Mouse (Mus musculus) neural tube, postnatal 0 days (tissue): Measurements from ENCODE around the gene Wnt10b. TPM values are rescaled to one million over a fixed set of nuclear protein-coding genes. Genes with fewer than 3 reads are reported as not detected.

Experiments used
- polyA plus RNA-seq: library from polyadenylated mRNA; unstranded; fragments of >200 nt; fragmentation: Nextera tagmentation; extraction: Ambion mirVana; gene quantifications from 2 replicates; pipeline ENCODE4 v1.2.1, GENCODE M21; 2015

Gene Wnt10b
- 0.06 TPM in 1 of 2 replicates, not detected in the other for polyA plus RNA-seq

DNA sequence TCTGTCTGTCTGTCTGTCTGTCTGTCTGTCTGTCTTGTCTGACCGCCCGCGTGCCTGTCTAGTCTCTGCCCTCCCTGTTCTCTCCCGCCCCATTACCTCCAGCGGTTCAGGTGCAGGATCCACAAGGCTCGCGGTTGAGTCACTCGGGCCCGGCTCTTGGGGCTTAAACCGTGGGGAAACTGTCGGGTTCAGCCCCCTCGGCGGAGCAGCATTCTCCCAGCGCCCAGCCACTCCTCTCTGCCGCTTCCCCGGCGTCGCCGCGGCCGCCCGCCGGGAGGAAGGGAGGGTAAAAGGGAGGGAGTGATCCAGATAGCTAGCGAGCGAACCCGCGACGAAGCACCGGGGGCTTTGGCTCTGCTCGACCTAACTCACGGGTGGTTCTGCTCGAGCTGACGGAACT is at the start of gene Wnt10b:
Wnt10b (minus strand) TSS at position 389 of the 400 bp plus-strand sequence.

DNA sequence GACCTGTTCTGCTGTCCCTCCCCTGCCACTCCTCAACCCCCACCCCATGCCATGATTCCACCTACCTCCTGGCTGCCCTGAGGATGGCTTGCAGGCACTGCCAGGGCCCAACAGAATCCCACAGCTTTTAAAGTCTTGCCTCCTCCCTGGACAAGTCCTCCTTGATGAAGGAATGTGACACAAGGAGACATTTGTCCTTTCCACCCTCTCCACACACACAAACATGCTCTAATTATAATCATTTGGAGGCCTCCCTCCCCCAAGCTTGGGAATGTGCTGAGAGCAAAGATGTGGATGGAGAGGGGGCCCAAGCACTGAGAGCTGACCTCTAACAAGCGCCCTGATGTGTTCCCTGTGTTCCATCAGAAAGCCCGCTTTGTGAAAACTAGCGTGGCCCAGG is 31.4 kb upstream of the Wnt10b start, which contains the start of gene Ddn:
Ddn (minus strand) TSS at position 101 of the 400 bp plus-strand sequence.

DNA sequence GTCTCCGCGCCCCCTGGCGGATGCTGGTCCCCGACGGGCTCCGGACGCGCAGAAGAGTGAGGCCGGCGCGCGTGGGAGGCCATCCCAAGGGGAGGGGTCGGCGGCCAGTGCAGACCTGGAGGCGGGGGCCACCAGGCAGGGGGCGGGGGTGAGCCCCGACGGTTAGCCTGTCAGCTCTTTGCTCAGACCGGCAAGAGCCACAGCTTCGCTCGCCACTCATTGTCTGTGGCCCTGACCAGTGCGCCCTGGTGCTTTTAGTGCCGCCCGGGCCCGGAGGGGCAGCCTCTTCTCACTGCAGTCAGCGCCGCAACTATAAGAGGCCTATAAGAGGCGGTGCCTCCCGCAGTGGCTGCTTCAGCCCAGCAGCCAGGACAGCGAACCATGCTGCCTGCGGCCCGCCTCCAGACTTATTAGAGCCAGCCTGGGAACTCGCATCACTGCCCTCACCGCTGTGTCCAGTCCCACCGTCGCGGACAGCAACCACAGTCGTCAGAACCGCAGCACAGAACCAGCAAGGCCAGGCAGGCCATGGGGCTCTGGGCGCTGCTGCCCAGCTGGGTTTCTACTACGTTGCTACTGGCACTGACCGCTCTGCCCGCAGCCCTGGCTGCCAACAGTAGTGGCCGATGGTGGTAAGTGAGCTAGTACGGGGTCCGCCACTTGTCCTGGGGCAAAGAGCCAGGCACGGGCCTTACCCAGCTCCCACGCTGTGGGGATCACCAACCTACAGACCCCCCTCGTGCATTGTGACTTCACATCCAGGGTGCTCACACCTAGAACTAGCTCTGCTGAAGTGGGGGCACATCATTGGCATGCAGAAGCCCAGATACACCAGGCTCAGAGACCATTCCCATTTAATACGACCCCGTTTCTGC is 11.9 kb upstream of the Wnt10b start, which contains the start of gene Wnt1:
Wnt1 (plus strand) TSS at position 197 of the 875 bp plus-strand sequence.

DNA sequence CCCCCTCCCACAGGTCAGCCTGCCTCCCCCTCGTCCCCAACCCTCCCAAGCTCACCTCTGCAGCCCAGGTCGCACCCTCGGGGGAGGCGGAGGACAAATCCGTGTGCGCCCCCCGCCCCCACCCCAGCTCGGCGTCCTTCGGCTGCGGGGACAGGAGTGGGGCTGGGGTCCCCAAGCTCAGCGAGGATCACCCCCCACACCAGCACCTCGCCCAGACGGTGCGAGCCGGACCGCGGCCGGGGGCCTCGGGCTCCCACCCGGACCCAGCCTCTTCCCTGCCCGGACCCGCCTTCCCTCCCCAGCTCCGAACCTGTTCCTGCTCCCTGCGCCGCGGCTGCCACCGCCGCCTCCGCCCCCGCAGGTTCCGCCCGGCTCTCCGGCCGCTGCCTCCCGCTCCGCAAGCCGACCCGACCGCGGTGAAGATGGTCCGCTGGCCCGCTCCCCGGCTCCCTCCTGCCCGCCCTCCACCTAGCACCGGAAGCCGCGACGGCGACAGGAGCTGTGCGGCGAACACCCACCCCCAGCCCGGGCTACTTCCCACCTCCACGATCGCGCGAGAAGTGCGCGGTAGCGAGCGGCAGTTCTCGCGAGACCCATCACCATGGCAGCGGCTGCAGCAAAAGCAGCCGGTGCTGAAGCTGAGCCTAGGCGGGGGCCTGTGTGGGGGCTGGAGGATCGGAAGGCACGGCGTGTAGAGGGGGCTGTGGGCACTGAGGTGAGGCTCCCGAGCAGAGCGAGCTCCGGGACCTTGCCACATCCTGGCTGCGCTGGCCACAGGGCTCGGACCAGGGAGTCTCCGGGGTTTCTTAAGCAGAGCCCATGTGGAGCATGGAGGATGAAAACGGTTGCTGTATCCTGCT is 15.1 kb downstream of the Wnt10b start, which contains the start of gene Arf3:
Arf3 (minus strand) TSS at position 545 of the 860 bp plus-strand sequence.

DNA sequence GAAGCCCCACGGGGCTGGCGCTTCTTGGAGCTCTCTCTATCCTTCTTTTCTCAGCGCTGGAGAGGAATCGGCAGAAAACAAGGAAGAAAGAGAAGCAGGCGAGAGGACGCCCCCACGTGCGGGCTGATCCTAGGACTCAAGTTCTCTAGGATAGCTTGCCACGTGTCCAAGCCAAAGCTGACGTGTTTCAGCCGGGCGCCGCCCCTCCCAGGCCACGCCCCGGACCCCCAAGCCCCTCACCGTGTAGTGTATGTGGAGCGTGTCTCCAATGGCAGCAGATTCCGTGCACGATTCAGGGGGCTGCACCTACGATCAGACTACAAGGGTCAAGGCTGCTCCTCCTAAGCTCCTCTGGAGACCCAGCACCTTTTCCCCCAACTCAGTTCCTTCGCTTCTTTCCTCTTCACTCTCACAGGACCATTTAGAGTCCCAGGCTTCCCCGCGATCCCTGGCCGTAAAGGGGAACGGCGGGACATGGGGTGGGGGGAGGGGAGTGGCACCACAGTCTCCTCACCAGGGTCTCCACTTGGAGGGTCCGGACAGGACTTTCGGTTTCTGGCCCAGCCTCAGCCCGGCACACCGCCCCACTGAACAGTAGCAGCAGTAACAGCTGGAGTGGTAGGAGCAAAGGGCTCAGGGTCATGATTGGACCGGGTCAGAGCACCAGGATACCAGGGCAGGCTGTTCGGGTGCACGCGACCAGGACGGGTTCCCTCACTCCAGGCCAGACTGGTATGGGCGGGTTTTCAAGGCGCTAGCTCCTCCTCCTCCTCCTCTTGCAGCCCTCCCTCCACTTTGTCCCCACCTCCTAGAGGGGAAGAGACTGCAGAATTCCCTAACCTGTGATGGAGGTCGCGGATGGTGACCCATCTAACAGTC is 50.3 kb downstream of the Wnt10b start, which contains the start of gene Fkbp11:
Fkbp11 (minus strand) TSS at position 756 of the 879 bp plus-strand sequence.

Other genes starting within 250 kb of the Wnt10b start
- 80.5 and 87.7 TPM in 2 replicates for gene Kansl2, start 243.9 kb downstream of the Wnt10b start, polyA plus RNA-seq
- 40.5 and 42.5 TPM in 2 replicates for gene Ccnt1, start 207.2 kb downstream of the Wnt10b start, polyA plus RNA-seq
- gene 4930415O20Rik, start 207.1 kb downstream of the Wnt10b start, polyA plus RNA-seq, result not detected in 2 replicates
- 8.7 and 9.7 TPM in 2 replicates for gene Adcy6, start 168.1 kb downstream of the Wnt10b start, polyA plus RNA-seq
- 76.7 and 90.3 TPM in 2 replicates for gene Cacnb3, start 147.3 kb downstream of the Wnt10b start, polyA plus RNA-seq
- gene Ddx23, start 115.3 kb downstream of the Wnt10b start, polyA plus RNA-seq, result 20.5 and 21.6 TPM in 2 replicates
- 18.3 and 19.6 TPM in 2 replicates for gene Rnd1, start 100.7 kb downstream of the Wnt10b start, polyA plus RNA-seq
- gene Ccdc65, start 69.9 kb downstream of the Wnt10b start, polyA plus RNA-seq, result 8.8 and 9.1 TPM in 2 replicates
- 7.5 and 8.3 TPM in 2 replicates for gene Fkbp11, start 50.0 kb downstream of the Wnt10b start, polyA plus RNA-seq
- gene Arf3, start 14.9 kb downstream of the Wnt10b start, polyA plus RNA-seq, result 107 and 109 TPM in 2 replicates
- 0.34 and 0.43 TPM in 2 replicates for gene Wnt1, start 11.7 kb upstream of the Wnt10b start, polyA plus RNA-seq
- gene Ddn, start 31.3 kb upstream of the Wnt10b start, polyA plus RNA-seq, result 0.32 and 0.39 TPM in 2 replicates
- gene Prkag1, start 53.4 kb upstream of the Wnt10b start, polyA plus RNA-seq, result 52.9 and 53.3 TPM in 2 replicates
- gene Kmt2d, start 93.1 kb upstream of the Wnt10b start, polyA plus RNA-seq, result 7.9 and 9.2 TPM in 2 replicates
- 24.1 and 27.3 TPM in 2 replicates for gene Rhebl1, start 116.4 kb upstream of the Wnt10b start, polyA plus RNA-seq
- 7.4 and 9.6 TPM in 2 replicates for gene Dhh, start 120.4 kb upstream of the Wnt10b start, polyA plus RNA-seq
- 12.3 and 15.5 TPM in 2 replicates for gene Lmbr1l, start 140.1 kb upstream of the Wnt10b start, polyA plus RNA-seq
- 1,597 and 1,748 TPM in 2 replicates for gene Tuba1b, start 156.4 kb upstream of the Wnt10b start, polyA plus RNA-seq
- not detected in 2 replicates for gene Gm49450, start 175.4 kb upstream of the Wnt10b start, polyA plus RNA-seq
- 8,375 and 9,600 TPM in 2 replicates for gene Tuba1a, start 175.6 kb upstream of the Wnt10b start, polyA plus RNA-seq